In genomic region chr2:174438181-174438580, GRCm38 (mm10) we compare ENCODE assay signal across 8 mouse cellular contexts. TPM values are rescaled to one million over a fixed set of nuclear protein-coding genes. Genes with fewer than 3 reads are reported as not detected.
DNase-seq lines count a peak whose midpoint lies in the region; ATAC-seq and TF ChIP-seq lines count a peak whose summit lies in the region.

No protein-coding gene starts in this region.

- H3K9ac ChIP-seq in forebrain, embryonic 11.5 days (ENCODE audit: low read length) = peak overlapping the region; percentile 69
- peak overlapping the region; percentile 74 for H3K9ac ChIP-seq in liver, embryonic 12.5 days

- H3K27me3 ChIP-seq in forebrain, embryonic 11.5 days (ENCODE audit: control insufficient read depth, insufficient read depth, low read length) = no peaks in the 10 kb centered on the region
- H3K27me3 ChIP-seq in liver, embryonic 12.5 days (replicated peaks) = no peaks in the 10 kb centered on the region

- TF ChIP-seq CTCF in gastrocnemius, adult 2 months (IDR thresholded peaks at IDR 0.05) = no peak

- H3K27ac ChIP-seq in gastrocnemius, adult 2 months = peak overlapping the region; percentile 86
- H3K27ac ChIP-seq in forebrain, embryonic 11.5 days (ENCODE audit: low read depth, low read length) = no peak overlapping the region
- H3K27ac ChIP-seq in liver, embryonic 12.5 days = peak overlapping the region; percentile 64

- peak overlapping the region; percentile 86 for H3K4me3 ChIP-seq in gastrocnemius, adult 2 months
- H3K4me3 ChIP-seq in forebrain, embryonic 11.5 days (ENCODE audit: low read depth, low read length) = peak overlapping the region; percentile 50
- peak overlapping the region; percentile 69 for H3K4me3 ChIP-seq in liver, embryonic 12.5 days

- DNase-seq in gastrocnemius, adult 2 months = no peak
- no peak for DNase-seq in gastrocnemius, postnatal 14 days
- peak; percentile 47 for DNase-seq in 3134 (ENCODE audit: extremely low read depth, insufficient read length, low spot score)
- no peak for DNase-seq in forebrain, embryonic 11.5 days (ENCODE audit: low spot score)
- no peak for DNase-seq in ovary, postnatal 14 days (ENCODE audit: low spot score)
- no peak for DNase-seq in gastrocnemius, postnatal 4 days (ENCODE audit: low spot score in 2 of 2)
- no peak for DNase-seq in ovary, postnatal 10 days (ENCODE audit: low spot score)

- no peaks in the 10 kb centered on the region for H3K9me3 ChIP-seq in forebrain, embryonic 11.5 days (ENCODE audit: control insufficient read depth, low read length)
- H3K9me3 ChIP-seq in liver, embryonic 12.5 days (replicated peaks) = no peaks in the 10 kb centered on the region

- peaks cover 7% of the 10 kb centered on the region for H3K4me1 ChIP-seq in forebrain, embryonic 11.5 days (replicated peaks; ENCODE audit: control insufficient read depth, insufficient read depth, low read length)
- peaks cover 49% of the 10 kb centered on the region for H3K4me1 ChIP-seq in liver, embryonic 12.5 days

- intact Hi-C loops in gastrocnemius, adult 2 months (cut with DNase I) = no loop called here
- intact Hi-C loops in gastrocnemius, postnatal 14 days (cut with DNase I; ENCODE audit: low total_unique reads) = no loop called here

- ATAC-seq in forebrain, embryonic 11.5 days (replicated peaks; ENCODE audit: low FRiP score) = no peak; the same call in 1 of the 2 replicates
- no peak for ATAC-seq in liver, embryonic 12.5 days

- peak overlapping the region; percentile 74 for H3K4me2 ChIP-seq in forebrain, embryonic 11.5 days (ENCODE audit: low read depth, low read length, severe bottlenecking)
- peak overlapping the region; percentile 95 for H3K4me2 ChIP-seq in liver, embryonic 12.5 days

- 62% methylated on average over 11 of the region's 11 CpGs for WGBS in forebrain, embryonic 11.5 days
- 66% methylated on average over 11 of the region's 11 CpGs for WGBS in liver, embryonic 12.5 days (ENCODE audit: insufficient replicate concordance)

- H3K36me3 ChIP-seq in forebrain, embryonic 11.5 days (ENCODE audit: control insufficient read depth, insufficient read depth, low read length) = no peaks in the 10 kb centered on the region
- peaks cover 31% of the 10 kb centered on the region for H3K36me3 ChIP-seq in liver, embryonic 12.5 days

RNA-seq across cellular contexts. Expression of gene Ctsz, which starts 0.7 kb away (rescaled TPM):
- total RNA-seq in gastrocnemius, adult 2 months (2021) = 10 to 100 TPM; 24.3 to 25.0 TPM
- 10 to 100 TPM; 35.9 to 46.1 TPM for total RNA-seq in gastrocnemius, postnatal 14 days (2021)
- polyA plus RNA-seq in forebrain, embryonic 11.5 days (2014; fragmentation: Nextera tagmentation; extraction: Ambion mirVana) = 78.7 and 92.9 TPM in 2 replicates
- polyA plus RNA-seq in liver, embryonic 12.5 days (2016; fragmentation: Nextera tagmentation; extraction: Ambion mirVana) = 102 and 111 TPM in 2 replicates
- 10 to 100 TPM; 80.8 to 95.9 TPM for total RNA-seq in gastrocnemius, postnatal 4 days (2021)

RNA-seq across cellular contexts. Expression of gene Tubb1, which starts 12.3 kb away (rescaled TPM):
- total RNA-seq in gastrocnemius, adult 2 months (2021) = not detected
- total RNA-seq in gastrocnemius, postnatal 14 days (2021) = under 1 TPM in 1 of 2 experiments, not detected in 1; 0.14 TPM
- 4.9 and 6.3 TPM in 2 replicates for polyA plus RNA-seq in forebrain, embryonic 11.5 days (2014; fragmentation: Nextera tagmentation; extraction: Ambion mirVana)
- polyA plus RNA-seq in liver, embryonic 12.5 days (2016; fragmentation: Nextera tagmentation; extraction: Ambion mirVana) = 48.2 and 55.7 TPM in 2 replicates
- under 1 TPM; 0.26 to 0.52 TPM for total RNA-seq in gastrocnemius, postnatal 4 days (2021)

RNA-seq across cellular contexts. Expression of gene Nelfcd, which starts 22.6 kb away (rescaled TPM):
- total RNA-seq in gastrocnemius, adult 2 months (2021) = 10 to 100 TPM; 18.2 to 23.2 TPM
- 10 to 100 TPM; 28.5 to 29.4 TPM for total RNA-seq in gastrocnemius, postnatal 14 days (2021)
- 178 and 192 TPM in 2 replicates for polyA plus RNA-seq in forebrain, embryonic 11.5 days (2014; fragmentation: Nextera tagmentation; extraction: Ambion mirVana)
- polyA plus RNA-seq in liver, embryonic 12.5 days (2016; fragmentation: Nextera tagmentation; extraction: Ambion mirVana) = 99.2 and 100 TPM in 2 replicates
- 10 to 100 TPM; 58.8 to 77.5 TPM for total RNA-seq in gastrocnemius, postnatal 4 days (2021)

RNA-seq across cellular contexts. Expression of gene Atp5e, which starts 25.7 kb away (rescaled TPM):
- 1,000 to 10,000 TPM; 1,018 to 1,329 TPM for total RNA-seq in gastrocnemius, adult 2 months (2021)
- 1,000 to 10,000 TPM; 1,038 to 1,188 TPM for total RNA-seq in gastrocnemius, postnatal 14 days (2021)
- polyA plus RNA-seq in forebrain, embryonic 11.5 days (2014; fragmentation: Nextera tagmentation; extraction: Ambion mirVana) = 600 and 613 TPM in 2 replicates
- polyA plus RNA-seq in liver, embryonic 12.5 days (2016; fragmentation: Nextera tagmentation; extraction: Ambion mirVana) = 514 and 545 TPM in 2 replicates
- 100 to 1,000 TPM; 771 to 884 TPM for total RNA-seq in gastrocnemius, postnatal 4 days (2021)

RNA-seq across cellular contexts. Expression of gene Prelid3b, which starts 34.7 kb away (rescaled TPM):
- 10 to 100 TPM; 38.7 to 56.3 TPM for total RNA-seq in gastrocnemius, adult 2 months (2021)
- 10 to 100 TPM; 54.1 to 62.6 TPM for total RNA-seq in gastrocnemius, postnatal 14 days (2021)
- 127 and 132 TPM in 2 replicates for polyA plus RNA-seq in forebrain, embryonic 11.5 days (2014; fragmentation: Nextera tagmentation; extraction: Ambion mirVana)
- polyA plus RNA-seq in liver, embryonic 12.5 days (2016; fragmentation: Nextera tagmentation; extraction: Ambion mirVana) = 113 and 115 TPM in 2 replicates
- total RNA-seq in gastrocnemius, postnatal 4 days (2021) = 10 to 100 TPM; 58.9 to 62.8 TPM
